Mouse (Mus musculus): ENCODE measurements around the gene Efcab2.

- TF ChIP-seq POLR2A (IDR thresholded peaks at IDR 0.05; ENCODE audit: control insufficient read depth, extremely low read depth, insufficient read depth, low read length, poor library complexity) (no peak), CTCF (IDR thresholded peaks at IDR 0.05; ENCODE audit: borderline replicate concordance, control insufficient read depth, extremely low read depth, insufficient read depth, low read length, poor library complexity) (no peak)
Measured at GRCm38 (mm10) chr1:178375381-178375780, 30.5 kb upstream of the Efcab2 start.
